Mouse (Mus musculus) hindbrain, embryonic 11.5 days (tissue): Measurements from ENCODE around the gene Cel. TPM values are rescaled to one million over a fixed set of nuclear protein-coding genes. Genes with fewer than 3 reads are reported as not detected.
A peak's percentile ranks its signal among the peaks of the same experiment; 100 is the strongest.

Experiments used
- ATAC-seq: fragments of 200-750 bp; cut with Nextera tagmentation; 2 replicates; pipeline ENCODE4 v1.8.0; 2017; ENCODE audit warnings: mild to moderate bottlenecking, moderate TSS enrichment, moderate library complexity; ENCODE audit not compliant: low FRiP score
- DNase-seq: peaks from one replicate; pipeline ENCODE4 v3.0.0-alpha.2; 2015; ENCODE audit warnings: low spot score
- H3K27ac ChIP-seq: fragments of 300-500 bp; sonication (generic); 2 replicates; pipeline ENCODE4 v1.5.1; 2014; ENCODE audit warnings: mild to moderate bottlenecking, low read depth, low read length
- H3K27me3 ChIP-seq: fragments of 300-500 bp; sonication (generic); 2 replicates; pipeline ENCODE4 v1.6.1; 2014; ENCODE audit warnings: mild to moderate bottlenecking, low read length, moderate library complexity, mixed read lengths; ENCODE audit not compliant: control insufficient read depth, insufficient read depth
- H3K36me3 ChIP-seq: fragments of 300-500 bp; sonication (generic); 2 replicates; pipeline ENCODE4 v1.6.1; 2014; ENCODE audit warnings: mild to moderate bottlenecking, low read length, moderate library complexity, mixed read lengths; ENCODE audit not compliant: control insufficient read depth, insufficient read depth
- H3K4me1 ChIP-seq: fragments of 300-500 bp; sonication (generic); replicated peaks from 2 replicates; pipeline ENCODE4 v1.6.1; 2014; ENCODE audit warnings: low read length, mixed read lengths; ENCODE audit not compliant: control insufficient read depth, insufficient read depth
- H3K4me2 ChIP-seq: fragments of 300-500 bp; sonication (generic); replicated peaks from 2 replicates; pipeline ENCODE4 v1.6.1; 2014; ENCODE audit warnings: mild to moderate bottlenecking, low read depth, low read length
- H3K4me3 ChIP-seq: fragments of 300-500 bp; sonication (generic); 2 replicates; pipeline ENCODE4 v1.5.1; 2014; ENCODE audit warnings: low read depth, low read length
- H3K9ac ChIP-seq: fragments of 300-500 bp; sonication (generic); 2 replicates; pipeline ENCODE4 v1.6.1; 2014; ENCODE audit warnings: low read depth, low read length
- H3K9me3 ChIP-seq: fragments of 300-500 bp; sonication (generic); 2 replicates; pipeline ENCODE4 v1.6.1; 2016; ENCODE audit warnings: low read length; ENCODE audit not compliant: control insufficient read depth
- WGBS: fragments of 180-500 bp; shearing (Covaris S2); extraction: QIAGEN DNeasy Blood & Tissue Kit; methylation state at CpG from one replicate; pipeline ENCODE4 v1.1.7; 2014; 5-methylcytosine and 5-hydroxymethylcytosine counted together
- polyA plus RNA-seq: library from polyadenylated mRNA; unstranded; fragments of >200 nt; fragmentation: Nextera tagmentation; extraction: Ambion mirVana; gene quantifications from 2 replicates; pipeline ENCODE4 v1.2.1, GENCODE M21; 2014

The Cel gene
- polyA plus RNA-seq, 1 experiment from 2014 or later: not detected

- Histone ChIP-seq H3K36me3 (no peaks in the 10 kb centered on the region), H3K27ac (no peak overlapping the region), H3K27me3 (no peaks in the 10 kb centered on the region), H3K9ac (no peak overlapping the region), H3K4me1 (peaks cover 35% of the 10 kb centered on the region), H3K4me2 (no peak overlapping the region), H3K4me3 (no peak overlapping the region), H3K9me3 (no peaks in the 10 kb centered on the region)
- ATAC-seq: no peak
- 77% methylated on average over 4 of the region's 4 CpGs for WGBS
- no peak for DNase-seq
Measured at GRCm38 (mm10) chr2:28529856-28530255, 33.3 kb downstream of the Cel start.

GRCm38 (mm10) chr2:28528354-28528730 is 34.9 kb downstream of the Cel start:
- 87% methylated on average over 7 of the region's 7 CpGs for WGBS
- H3K4me2 ChIP-seq: no peak overlapping the region
- no peak overlapping the region for H3K9ac ChIP-seq

DNA sequence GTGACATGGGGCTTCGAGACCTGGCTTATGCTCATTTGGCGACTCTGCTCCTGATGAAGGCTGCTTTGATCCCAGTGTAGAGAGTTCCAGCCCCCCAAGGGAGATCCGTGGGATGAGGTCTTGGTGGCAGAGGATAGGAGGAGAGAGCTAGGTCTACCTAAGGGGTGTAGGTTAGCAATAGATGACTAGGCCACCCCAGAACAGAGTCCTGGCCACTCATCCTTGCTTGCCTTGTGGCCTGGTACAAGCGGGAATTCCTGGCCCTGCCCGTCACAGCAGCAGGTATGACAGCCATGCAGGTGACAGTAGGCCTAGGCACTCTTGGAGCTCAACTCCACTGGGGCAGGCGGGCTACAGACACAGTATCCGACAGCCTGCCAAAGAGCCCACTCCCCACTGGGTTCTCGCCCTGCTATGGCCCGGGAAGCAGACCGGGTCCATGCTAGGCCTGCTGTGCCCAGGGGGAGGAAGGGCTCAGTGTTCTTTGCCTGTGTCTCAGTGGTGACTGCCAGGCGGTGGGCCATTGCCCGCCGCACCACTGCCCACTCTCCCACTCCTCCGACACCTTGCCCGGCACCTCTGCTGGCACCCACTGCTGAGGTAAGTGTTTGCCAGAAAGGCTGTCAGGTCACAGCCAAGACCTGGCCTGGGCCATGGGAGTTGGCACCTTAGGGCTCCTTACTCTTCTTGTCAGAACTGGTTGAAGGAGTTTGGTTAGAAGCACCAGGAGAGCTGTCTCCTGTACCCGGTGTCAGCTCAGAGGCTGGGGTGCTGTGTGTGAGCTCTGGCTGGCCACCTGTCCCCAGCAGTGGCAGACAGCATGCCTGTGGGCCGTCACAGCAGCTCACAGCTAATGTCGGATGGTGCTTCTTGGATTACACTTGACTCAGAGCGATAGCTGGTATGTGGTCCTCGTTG is 35.5 kb downstream of the Cel start:
- Histone ChIP-seq H3K9me3 (no peaks in the 10 kb centered on the region), H3K4me3 (no peak overlapping the region), H3K9ac (no peak overlapping the region), H3K27me3 (no peaks in the 10 kb centered on the region), H3K4me2 (no peak overlapping the region), H3K27ac (no peak overlapping the region), H3K36me3 (no peaks in the 10 kb centered on the region), H3K4me1 (peaks cover 23% of the 10 kb centered on the region)
- DNase-seq (no peak), ATAC-seq (no peak)
- 90% methylated on average over 20 of the region's 20 CpGs for WGBS

More at GRCm38 (mm10) chr2:28528354-28528730, 34.9 kb downstream of the Cel start:
- H3K9me3 ChIP-seq: no peaks in the 10 kb centered on the region
- H3K27ac ChIP-seq: no peak overlapping the region
- DNase-seq: no peak
- no peak overlapping the region for H3K4me3 ChIP-seq
- H3K27me3 ChIP-seq: no peaks in the 10 kb centered on the region
- no peak for ATAC-seq
- peaks cover 28% of the 10 kb centered on the region for H3K4me1 ChIP-seq
- H3K36me3 ChIP-seq: no peaks in the 10 kb centered on the region

DNA sequence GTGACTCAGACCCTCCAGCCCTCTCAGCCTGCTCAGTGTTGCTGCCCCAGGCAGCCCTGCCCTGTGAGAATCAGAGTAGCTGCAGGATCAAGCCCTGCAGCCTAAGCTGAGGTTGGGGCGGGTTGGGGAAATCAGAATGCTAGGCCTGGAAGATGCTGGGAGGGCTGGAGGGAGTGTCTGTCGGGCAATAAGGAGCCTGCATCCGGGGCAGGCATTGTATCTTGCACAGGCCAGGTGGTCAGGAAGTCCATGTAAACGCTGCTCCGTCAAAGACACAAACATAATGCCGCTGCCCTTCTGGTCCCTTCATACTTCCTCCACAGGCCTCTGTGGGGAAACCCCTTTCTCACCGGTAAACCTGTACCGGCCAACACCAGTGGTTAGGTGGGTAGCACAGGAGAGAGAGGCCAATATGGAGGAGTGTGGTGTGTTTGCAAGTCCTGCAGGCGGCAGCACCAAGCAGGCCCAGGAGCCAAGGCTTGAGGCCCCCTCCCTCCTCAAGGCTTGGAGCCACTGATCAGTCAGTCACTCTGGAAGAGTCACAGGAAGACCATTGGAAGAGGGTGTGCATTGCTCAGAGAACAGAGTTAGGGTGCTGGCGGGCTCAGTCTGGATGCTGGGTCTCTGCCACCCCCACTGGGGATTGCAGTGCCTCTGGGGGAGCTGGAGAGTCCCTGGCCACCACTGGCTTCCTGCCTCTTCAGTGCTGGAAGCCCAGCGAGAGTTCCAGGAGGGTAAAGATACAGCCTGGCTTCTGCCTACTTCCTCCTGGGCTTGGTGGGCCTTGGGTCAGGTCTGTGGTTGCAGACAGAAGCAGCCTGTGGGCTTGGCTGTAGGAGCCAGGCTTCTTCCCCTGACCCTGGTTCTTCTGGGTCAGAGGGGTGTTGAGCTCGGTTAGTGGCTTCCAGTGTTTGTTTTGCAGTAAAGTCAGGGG is 37.0 kb downstream of the Cel start:
- peak overlapping the region; percentile 40; the same call in 1 of the 2 replicates for H3K9ac ChIP-seq
- no peaks in the 10 kb centered on the region for H3K36me3 ChIP-seq
- DNase-seq: no peak
- H3K27me3 ChIP-seq: no peaks in the 10 kb centered on the region
- 40% methylated on average over 12 of the region's 12 CpGs for WGBS
- no peak overlapping the region for H3K4me3 ChIP-seq
- H3K4me1 ChIP-seq: peaks cover 19% of the 10 kb centered on the region
- H3K27ac ChIP-seq: peak overlapping the region; percentile 92
- H3K4me2 ChIP-seq: no peak overlapping the region; the same call in 1 of the 2 replicates
- no peaks in the 10 kb centered on the region for H3K9me3 ChIP-seq
- ATAC-seq: no peak

- DNase-seq: peak; percentile 77
- WGBS: 4% methylated on average over 11 of the region's 11 CpGs
Measured at GRCm38 (mm10) chr2:28525219-28525942, 37.8 kb downstream of the Cel start.

GRCm38 (mm10) chr2:28524406-28524805 is 38.8 kb downstream of the Cel start:
- H3K9ac ChIP-seq: no peak overlapping the region

More at GRCm38 (mm10) chr2:28525219-28525942, 37.8 kb downstream of the Cel start:
- Histone ChIP-seq H3K36me3 (no peaks in the 10 kb centered on the region), H3K4me1 (peaks cover 15% of the 10 kb centered on the region), H3K27ac (peak overlapping the region; percentile 92), H3K9ac (peak overlapping the region; percentile 48), H3K9me3 (no peaks in the 10 kb centered on the region), H3K4me2 (peak overlapping the region; percentile 13), H3K27me3 (no peaks in the 10 kb centered on the region), H3K4me3 (no peak overlapping the region)
- peak; percentile 89 for ATAC-seq

GRCm38 (mm10) chr2:28523643-28524117 is 39.5 kb downstream of the Cel start:
- Histone ChIP-seq H3K27me3 (no peaks in the 10 kb centered on the region), H3K36me3 (no peaks in the 10 kb centered on the region), H3K4me3 (no peak overlapping the region), H3K9ac (no peak overlapping the region), H3K27ac (peak overlapping the region; percentile 92; the same call in 1 of the 2 replicates), H3K4me1 (peaks cover 16% of the 10 kb centered on the region), H3K4me2 (no peak overlapping the region), H3K9me3 (no peaks in the 10 kb centered on the region)
- WGBS: 21% methylated on average over 5 of the region's 5 CpGs
- no peak for ATAC-seq
- no peak for DNase-seq

More at GRCm38 (mm10) chr2:28524406-28524805, 38.8 kb downstream of the Cel start:
- Histone ChIP-seq H3K4me1 (peaks cover 16% of the 10 kb centered on the region), H3K4me2 (no peak overlapping the region), H3K9me3 (no peaks in the 10 kb centered on the region), H3K4me3 (no peak overlapping the region), H3K36me3 (no peaks in the 10 kb centered on the region), H3K27me3 (no peaks in the 10 kb centered on the region), H3K27ac (peak overlapping the region; percentile 92)
- ATAC-seq (no peak), DNase-seq (no peak)
- WGBS: 78% methylated on average over 10 of the region's 10 CpGs

DNA sequence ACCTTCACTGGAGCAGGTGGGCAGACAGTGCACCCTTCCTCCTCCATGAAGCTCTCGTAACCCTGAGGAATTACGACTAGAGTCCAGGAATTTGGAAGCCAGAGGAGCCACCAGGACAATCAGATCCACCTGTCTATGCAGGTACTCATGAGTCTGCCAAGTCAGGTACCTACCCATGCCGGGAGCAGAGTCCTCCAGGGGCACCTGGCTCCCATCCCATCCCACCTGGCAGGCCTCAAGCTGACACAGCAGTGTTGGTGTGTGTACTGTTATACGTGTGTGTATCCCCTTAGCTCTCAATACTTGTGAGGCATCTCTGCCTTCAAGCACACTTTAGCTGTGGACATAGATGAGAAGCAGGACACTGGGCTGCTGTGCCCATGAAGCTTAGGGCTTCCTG is 41.0 kb downstream of the Cel start:
- H3K27ac ChIP-seq: no peak overlapping the region
- DNase-seq (no peak), ATAC-seq (no peak)
- H3K36me3 ChIP-seq: no peaks in the 10 kb centered on the region
- H3K9me3 ChIP-seq: no peaks in the 10 kb centered on the region
- 90% methylated on average over 4 of the region's 4 CpGs for WGBS
- no peak overlapping the region for H3K9ac ChIP-seq
- H3K27me3 ChIP-seq: no peaks in the 10 kb centered on the region
- no peak overlapping the region for H3K4me3 ChIP-seq
- H3K4me2 ChIP-seq: no peak overlapping the region
- peaks cover 19% of the 10 kb centered on the region for H3K4me1 ChIP-seq
